Mouse (Mus musculus) kidney, postnatal 25 days (tissue): ENCODE measurements around the gene Lhx5.

Source experiments
- DNase-seq, 2 experiments: peaks; one replicate each; pipeline ENCODE4 v3.0.0; 2021; ENCODE audit warnings: mixed read lengths in 2 of 2

Lhx5 gene

GRCm38 (mm10) chr5:120433135-120433760 lies 1.7 kb downstream of the Lhx5 start:
- no peak for DNase-seq

- no peak for DNase-seq
Observed at GRCm38 (mm10) chr5:120434231-120434735, 2.8 kb downstream of the Lhx5 start.

- DNase-seq = no peak
Observed at GRCm38 (mm10) chr5:120435006-120435681, 3.6 kb downstream of the Lhx5 start.

GRCm38 (mm10) chr5:120435731-120436501 lies 4.4 kb downstream of the Lhx5 start:
- no peak for DNase-seq

GRCm38 (mm10) chr5:120436885-120437495 lies 5.5 kb downstream of the Lhx5 start:
- no peak for DNase-seq

GRCm38 (mm10) chr5:120437539-120437938 lies 6.0 kb downstream of the Lhx5 start:
- no peak for DNase-seq

GRCm38 (mm10) chr5:120437986-120438385 lies 6.5 kb downstream of the Lhx5 start:
- no peak for DNase-seq

GRCm38 (mm10) chr5:120438469-120438868 lies 7.0 kb downstream of the Lhx5 start:
- DNase-seq = no peak

- no peak for DNase-seq
Observed at GRCm38 (mm10) chr5:120438991-120439710, 7.7 kb downstream of the Lhx5 start.

- DNase-seq = no peak
Observed at GRCm38 (mm10) chr5:120439887-120440670, 8.6 kb downstream of the Lhx5 start.

GRCm38 (mm10) chr5:120440733-120441132 lies 9.2 kb downstream of the Lhx5 start:
- DNase-seq = peak; percentile 89 to 97

GRCm38 (mm10) chr5:120447305-120447704 lies 15.8 kb downstream of the Lhx5 start:
- peak; percentile 54 to 68 for DNase-seq

- no peak for DNase-seq
Observed at GRCm38 (mm10) chr5:120454756-120455337, 23.3 kb downstream of the Lhx5 start.

GRCm38 (mm10) chr5:120456253-120456652 lies 24.8 kb downstream of the Lhx5 start:
- DNase-seq = no peak

- no peak for DNase-seq
Observed at GRCm38 (mm10) chr5:120456841-120457554, 25.5 kb downstream of the Lhx5 start.

- DNase-seq = peak; percentile 56 to 73
Observed at GRCm38 (mm10) chr5:120457628-120458027, 26.1 kb downstream of the Lhx5 start.

- DNase-seq = peak in 1 of 2 experiments; percentile 34
Observed at GRCm38 (mm10) chr5:120459133-120459532, 27.6 kb downstream of the Lhx5 start.

GRCm38 (mm10) chr5:120461902-120462301 lies 30.4 kb downstream of the Lhx5 start:
- DNase-seq = peak in 1 of 2 experiments; percentile 42

- no peak for DNase-seq
Observed at GRCm38 (mm10) chr5:120464321-120464720, 32.8 kb downstream of the Lhx5 start.

- DNase-seq = peak; percentile 37 to 54
Observed at GRCm38 (mm10) chr5:120465062-120465461, 33.6 kb downstream of the Lhx5 start.
